ENCODE assay signal across 8 mouse cellular contexts in genomic region chr2:27079649-27080048, GRCm38 (mm10). TPM values are rescaled to one million over a fixed set of nuclear protein-coding genes. Genes with fewer than 3 reads are reported as not detected.
DNase-seq lines count a peak whose midpoint lies in the region; ATAC-seq and TF ChIP-seq lines count a peak whose summit lies in the region.

No protein-coding gene starts in this region.

- DNase-seq in cerebellum, postnatal 10 days, result peak; percentile 64
- DNase-seq in cerebellum, adult 2 months, result no peak
- DNase-seq in limb, embryonic 14.5 days (ENCODE audit: low spot score), result peak; percentile 71
- DNase-seq in retina, postnatal 1 day, result peak; percentile 62
- no peak for DNase-seq in thymus, adult 18-20 months
- DNase-seq in adrenal gland, adult 2 months, result no peak

- no peaks in the 10 kb centered on the region; the same call in 1 of the 2 replicates for H3K27me3 ChIP-seq in cerebellum, adult 2 months (ENCODE audit: control insufficient read depth, insufficient read depth, low read length)
- peaks cover 15% of the 10 kb centered on the region for H3K27me3 ChIP-seq in embryonic facial prominence, embryonic 13.5 days
- H3K27me3 ChIP-seq in hindbrain, embryonic 13.5 days, result peaks cover 9% of the 10 kb centered on the region; the same call in 1 of the 2 replicates
- H3K27me3 ChIP-seq in limb, embryonic 14.5 days (ENCODE audit: control insufficient read depth, insufficient read depth, low read length), result no peaks in the 10 kb centered on the region

- no peaks in the 10 kb centered on the region for H3K36me3 ChIP-seq in embryonic facial prominence, embryonic 13.5 days
- H3K36me3 ChIP-seq in hindbrain, embryonic 13.5 days, result no peaks in the 10 kb centered on the region
- no peaks in the 10 kb centered on the region for H3K36me3 ChIP-seq in limb, embryonic 14.5 days (ENCODE audit: control insufficient read depth, insufficient read depth, low read length)

- H3K4me1 ChIP-seq in cerebellum, adult 2 months (ENCODE audit: control insufficient read depth, insufficient read depth, low read length), result no peaks in the 10 kb centered on the region; the same call in 1 of the 2 replicates
- H3K4me1 ChIP-seq in embryonic facial prominence, embryonic 13.5 days, result peaks cover 36% of the 10 kb centered on the region
- peaks cover 30% of the 10 kb centered on the region for H3K4me1 ChIP-seq in hindbrain, embryonic 13.5 days (replicated peaks)
- H3K4me1 ChIP-seq in limb, embryonic 14.5 days (ENCODE audit: control insufficient read depth, insufficient read depth, low read length), result peaks cover 53% of the 10 kb centered on the region

- TF ChIP-seq POLR2A in cerebellum, adult 2 months (IDR thresholded peaks at IDR 0.05; ENCODE audit: borderline replicate concordance, insufficient read depth, low read length), result no peak
- no peak for TF ChIP-seq POLR2A in limb, embryonic 14.5 days (IDR thresholded peaks at IDR 0.05; ENCODE audit: borderline replicate concordance, extremely low read depth, insufficient read depth, insufficient read length)

- no peaks in the 10 kb centered on the region for H3K9me3 ChIP-seq in embryonic facial prominence, embryonic 13.5 days
- H3K9me3 ChIP-seq in hindbrain, embryonic 13.5 days, result no peaks in the 10 kb centered on the region
- H3K9me3 ChIP-seq in limb, embryonic 14.5 days (ENCODE audit: control insufficient read depth, low read length), result no peaks in the 10 kb centered on the region

- H3K4me2 ChIP-seq in embryonic facial prominence, embryonic 13.5 days, result peak overlapping the region; percentile 48
- H3K4me2 ChIP-seq in hindbrain, embryonic 13.5 days, result peak overlapping the region; percentile 31
- peak overlapping the region; percentile 26 for H3K4me2 ChIP-seq in limb, embryonic 14.5 days (replicated peaks; ENCODE audit: low read depth, low read length, severe bottlenecking)

- no peak overlapping the region for H3K9ac ChIP-seq in embryonic facial prominence, embryonic 13.5 days
- peak overlapping the region; percentile 30; the same call in 1 of the 2 replicates for H3K9ac ChIP-seq in hindbrain, embryonic 13.5 days
- no peak overlapping the region for H3K9ac ChIP-seq in limb, embryonic 14.5 days (ENCODE audit: low read depth, low read length, severe bottlenecking)

- 22% methylated on average over 2 of the region's 2 CpGs for WGBS in cerebellum, adult 2 months
- WGBS in embryonic facial prominence, embryonic 13.5 days, result 50% methylated on average over 2 of the region's 2 CpGs
- 58% methylated on average over 2 of the region's 2 CpGs for WGBS in hindbrain, embryonic 13.5 days
- WGBS in limb, embryonic 14.5 days, result 10% methylated on average over 2 of the region's 2 CpGs

- no peak for TF ChIP-seq CTCF in cerebellum, adult 2 months (IDR thresholded peaks at IDR 0.05; ENCODE audit: borderline replicate concordance, insufficient read depth, low read depth, low read length)

- H3K27ac ChIP-seq in cerebellum, adult 2 months (ENCODE audit: insufficient read depth, low read length), result no peak overlapping the region
- H3K27ac ChIP-seq in embryonic facial prominence, embryonic 13.5 days, result peak overlapping the region; percentile 53; the same call in 1 of the 2 replicates
- peak overlapping the region; percentile 77 for H3K27ac ChIP-seq in hindbrain, embryonic 13.5 days
- H3K27ac ChIP-seq in limb, embryonic 14.5 days (replicated peaks; ENCODE audit: low read depth, low read length), result no peak overlapping the region

- H3K4me3 ChIP-seq in cerebellum, adult 2 months (replicated peaks; ENCODE audit: insufficient read depth, low read depth, low read length), result no peak overlapping the region
- H3K4me3 ChIP-seq in embryonic facial prominence, embryonic 13.5 days, result no peak overlapping the region
- H3K4me3 ChIP-seq in hindbrain, embryonic 13.5 days, result peak overlapping the region; percentile 7
- peak overlapping the region; percentile 19 for H3K4me3 ChIP-seq in limb, embryonic 14.5 days (replicated peaks; ENCODE audit: low read length)

- no peak for ATAC-seq in embryonic facial prominence, embryonic 13.5 days (ENCODE audit: insufficient number of reproducible peaks, insufficient read depth, low FRiP score, low TSS enrichment, low read depth)
- ATAC-seq in hindbrain, embryonic 13.5 days (ENCODE audit: low FRiP score), result peak; percentile 63
- peak; percentile 28 for ATAC-seq in limb, embryonic 14.5 days (ENCODE audit: low FRiP score, low read depth)

RNA-seq across cellular contexts. Expression of gene Adamtsl2, which starts 0.5 kb away (rescaled TPM):
- polyA plus RNA-seq in cerebellum, adult 2 months (2012; rRNA removed), result 3.8 and 4.1 TPM in 2 replicates
- 2.9 and 4.3 TPM in 2 replicates for polyA plus RNA-seq in embryonic facial prominence, embryonic 13.5 days (2015; fragmentation: Nextera tagmentation; extraction: Ambion mirVana)
- 7.6 and 8.9 TPM in 2 replicates for polyA plus RNA-seq in hindbrain, embryonic 13.5 days (2015; fragmentation: Nextera tagmentation; extraction: Ambion mirVana)
- 16.1 and 21.5 TPM in 2 replicates for polyA plus RNA-seq in limb, embryonic 14.5 days (2012; rRNA removed)
- 9.3 and 12.9 TPM in 2 replicates for polyA plus RNA-seq in limb, embryonic 14.5 days (2014; fragmentation: Nextera tagmentation; extraction: Ambion mirVana)
- total RNA-seq in adrenal gland, adult 2 months (2021), result 10 to 100 TPM; 24.8 to 25.4 TPM
- 20.9 and 28.5 TPM in 2 replicates for polyA plus RNA-seq in adrenal gland, adult 2 months (2012; rRNA removed)

RNA-seq across cellular contexts. Expression of gene Mymk, which starts 7.7 kb away (rescaled TPM):
- polyA plus RNA-seq in cerebellum, adult 2 months (2012; rRNA removed), result 0.22 and 0.43 TPM in 2 replicates
- 3.5 and 6.4 TPM in 2 replicates for polyA plus RNA-seq in embryonic facial prominence, embryonic 13.5 days (2015; fragmentation: Nextera tagmentation; extraction: Ambion mirVana)
- polyA plus RNA-seq in hindbrain, embryonic 13.5 days (2015; fragmentation: Nextera tagmentation; extraction: Ambion mirVana), result 0.56 and 1.1 TPM in 2 replicates
- 46.8 and 60.5 TPM in 2 replicates for polyA plus RNA-seq in limb, embryonic 14.5 days (2012; rRNA removed)
- polyA plus RNA-seq in limb, embryonic 14.5 days (2014; fragmentation: Nextera tagmentation; extraction: Ambion mirVana), result 47.8 and 70.4 TPM in 2 replicates
- total RNA-seq in adrenal gland, adult 2 months (2021), result not detected
- 0.08 TPM in 1 of 2 replicates, not detected in the other for polyA plus RNA-seq in adrenal gland, adult 2 months (2012; rRNA removed)

RNA-seq across cellular contexts. Expression of gene Slc2a6, which starts 51.9 kb away (rescaled TPM):
- polyA plus RNA-seq in cerebellum, adult 2 months (2012; rRNA removed), result 45.4 and 49.8 TPM in 2 replicates
- polyA plus RNA-seq in embryonic facial prominence, embryonic 13.5 days (2015; fragmentation: Nextera tagmentation; extraction: Ambion mirVana), result 0.44 and 0.84 TPM in 2 replicates
- 5.5 and 6.1 TPM in 2 replicates for polyA plus RNA-seq in hindbrain, embryonic 13.5 days (2015; fragmentation: Nextera tagmentation; extraction: Ambion mirVana)
- 0.73 and 1.0 TPM in 2 replicates for polyA plus RNA-seq in limb, embryonic 14.5 days (2012; rRNA removed)
- polyA plus RNA-seq in limb, embryonic 14.5 days (2014; fragmentation: Nextera tagmentation; extraction: Ambion mirVana), result 0.48 and 0.88 TPM in 2 replicates
- under 1 TPM; 0.76 to 0.78 TPM for total RNA-seq in adrenal gland, adult 2 months (2021)
- polyA plus RNA-seq in adrenal gland, adult 2 months (2012; rRNA removed), result 1.7 and 2.5 TPM in 2 replicates

Comparison
In these comparisons a context has a peak if more than half of its experiments do, and no peak if none do; other contexts are left out.
1. DNase-seq: peak in cerebellum, postnatal 10 days (2 of 2), limb, embryonic 14.5 days (single experiment) and retina, postnatal 1 day (single experiment); none in cerebellum, adult 2 months (0 of 2), thymus, adult 18-20 months (0 of 2) and adrenal gland, adult 2 months (single experiment).
2. H3K27ac ChIP-seq: peak in embryonic facial prominence, embryonic 13.5 days (single experiment) and hindbrain, embryonic 13.5 days (single experiment); none in cerebellum, adult 2 months (single experiment) and limb, embryonic 14.5 days (single experiment).
3. H3K4me3 ChIP-seq: peak in hindbrain, embryonic 13.5 days (single experiment) and limb, embryonic 14.5 days (single experiment); none in cerebellum, adult 2 months (single experiment) and embryonic facial prominence, embryonic 13.5 days (single experiment).
4. Peak in every context shown above with its lines, with median percentiles within 50 percentile points of each other: H3K4me2 ChIP-seq.